Mouse (Mus musculus) MEL (cell line): ENCODE results near the gene Flrt1.

Experiments
- CTCF ChIP-seq, 3 experiments: IDR thresholded peaks in 2 of 3; conservative IDR thresholded peaks in 1 of 3; 2 replicates each; pipeline ENCODE4 v1.5.1; 2011 to 2012; ENCODE audit warnings: low read length in 3 of 3, low read depth in 2 of 3, mild to moderate bottlenecking in 2 of 3, improper control_type of control experiment in 1 of 3, inconsistent platforms in 1 of 3, mixed read lengths in 1 of 3, moderate library complexity in 1 of 3; ENCODE audit not compliant: control insufficient read depth in 1 of 3, insufficient read depth in 1 of 3, poor library complexity in 1 of 3, severe bottlenecking in 1 of 3
- E2F4 ChIP-seq: IDR thresholded peaks from 2 replicates; pipeline ENCODE4 v1.6.1; 2011; ENCODE audit warnings: low read depth, low read length, improper control_type of control experiment, borderline replicate concordance
- ELF1 ChIP-seq: IDR thresholded peaks from 2 replicates; pipeline ENCODE4 v1.6.1; 2014; ENCODE audit warnings: low read depth, mild to moderate bottlenecking, inconsistent platforms, low read length, improper control_type of control experiment, moderate library complexity
- MAZ ChIP-seq: IDR thresholded peaks from 2 replicates; pipeline ENCODE4 v1.6.1; 2012; ENCODE audit warnings: low read depth, mild to moderate bottlenecking, inconsistent platforms, low read length, improper control_type of control experiment
- POLR2A ChIP-seq, 2 experiments: IDR thresholded peaks; 2 replicates each; pipeline ENCODE4 v1.6.1; 2011 to 2012; ENCODE audit warnings: low read length in 2 of 2, mild to moderate bottlenecking in 2 of 2, control low read depth in 1 of 2, improper control_type of control experiment in 1 of 2, low read depth in 1 of 2, moderate library complexity in 1 of 2; ENCODE audit not compliant: control insufficient read depth in 1 of 2, insufficient read depth in 1 of 2, poor library complexity in 1 of 2
- POLR2AphosphoS5 ChIP-seq: IDR thresholded peaks from 2 replicates; pipeline ENCODE4 v1.6.1; 2012; ENCODE audit warnings: low read depth, borderline replicate concordance, mild to moderate bottlenecking, inconsistent platforms, low read length, moderate library complexity, mixed read lengths
- TBP ChIP-seq: IDR thresholded peaks from 2 replicates; pipeline ENCODE4 v1.8.0; 2011; ENCODE audit warnings: low read depth, low read length, improper control_type of control experiment
- TCF12 ChIP-seq: IDR thresholded peaks from 2 replicates; pipeline ENCODE4 v1.6.1; 2014; ENCODE audit warnings: low read depth, mild to moderate bottlenecking, inconsistent platforms, low read length, improper control_type of control experiment, moderate library complexity
- USF1 ChIP-seq: IDR thresholded peaks from 2 replicates; pipeline ENCODE4 v1.6.1; 2014; ENCODE audit warnings: low read depth, mild to moderate bottlenecking, inconsistent platforms, low read length, improper control_type of control experiment, moderate library complexity
- USF2 ChIP-seq, 2 experiments: IDR thresholded peaks; 2 replicates each; pipeline ENCODE4 v1.6.1; 2011 to 2012; ENCODE audit warnings: improper control_type of control experiment in 2 of 2, low read length in 2 of 2, borderline replicate concordance in 1 of 2, inconsistent platforms in 1 of 2, low read depth in 1 of 2, mild to moderate bottlenecking in 1 of 2; ENCODE audit not compliant: insufficient read depth in 1 of 2

DNA sequence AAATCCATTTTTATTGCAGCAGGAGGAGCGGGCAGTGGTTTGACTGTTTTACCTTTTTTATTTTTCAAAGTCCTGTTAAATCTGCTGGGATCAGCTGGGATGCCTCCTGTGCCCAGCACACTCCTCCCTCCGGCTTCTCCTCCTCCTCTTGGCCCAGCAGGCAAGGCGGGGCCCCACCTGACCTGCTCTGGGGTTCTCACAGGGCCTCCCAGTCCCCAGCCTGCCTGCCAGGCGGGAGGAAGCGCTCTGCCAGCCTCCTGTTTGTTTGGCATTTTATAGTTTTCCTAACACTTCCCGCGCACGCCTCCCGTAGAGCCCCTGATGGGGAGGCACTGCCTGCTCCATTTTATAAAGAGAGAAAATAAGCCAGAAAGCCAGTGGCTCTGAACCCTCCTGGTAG, 30.5 kb upstream of the Flrt1 start:
- TF ChIP-seq POLR2AphosphoS5: no peak
- TF ChIP-seq MAZ: no peak
- no peak for TF ChIP-seq USF1
- no peak for TF ChIP-seq TCF12
- no peak for TF ChIP-seq USF2 (IDR thresholded peaks at IDR 0.05; ENCODE audit: borderline replicate concordance in 1 of 2, insufficient read depth in 1 of 2, low read depth in 1 of 2, low read length in 2 of 2)
- no peak for TF ChIP-seq CTCF (IDR thresholded peaks at IDR 0.05 in 2 of 3, conservative IDR thresholded peaks at IDR 0.05 in 1 of 3; ENCODE audit: control insufficient read depth in 1 of 3, insufficient read depth in 1 of 3, low read depth in 2 of 3, low read length in 3 of 3, poor library complexity in 1 of 3, severe bottlenecking in 1 of 3)
- no peak for TF ChIP-seq POLR2A (IDR thresholded peaks at IDR 0.05; ENCODE audit: control insufficient read depth in 1 of 2, insufficient read depth in 1 of 2, low read depth in 1 of 2, low read length in 2 of 2, poor library complexity in 1 of 2)
- TF ChIP-seq TBP: no peak
- no peak for TF ChIP-seq ELF1
- TF ChIP-seq E2F4: no peak
